Mouse (Mus musculus) thymus, postnatal 10 days (tissue): ENCODE results near the gene Dph5.

Experiments
- DNase-seq, 2 experiments: peaks; one replicate each; pipeline ENCODE4 v3.0.0; 2021; ENCODE audit warnings: low spot score in 2 of 2

Gene Dph5

GRCm38 (mm10) chr3:115951221-115951620 lies 63.6 kb downstream of the Dph5 start:
- DNase-seq = no peak

- DNase-seq = no peak
Measured at GRCm38 (mm10) chr3:115952356-115952755, 64.7 kb downstream of the Dph5 start.

- no peak for DNase-seq
Measured at GRCm38 (mm10) chr3:115953088-115953487, 65.5 kb downstream of the Dph5 start.

- no peak for DNase-seq
Measured at GRCm38 (mm10) chr3:115957223-115957622, 69.6 kb downstream of the Dph5 start.

- DNase-seq = no peak
Measured at GRCm38 (mm10) chr3:115961311-115962027, 73.8 kb downstream of the Dph5 start.

GRCm38 (mm10) chr3:115962028-115962415 lies 74.4 kb downstream of the Dph5 start:
- no peak for DNase-seq

- no peak for DNase-seq
Measured at GRCm38 (mm10) chr3:115963597-115963996, 76.0 kb downstream of the Dph5 start.

- DNase-seq = no peak
Measured at GRCm38 (mm10) chr3:115964071-115964470, 76.4 kb downstream of the Dph5 start.

GRCm38 (mm10) chr3:115968745-115969530 lies 81.3 kb downstream of the Dph5 start:
- DNase-seq = no peak

- DNase-seq = no peak
Measured at GRCm38 (mm10) chr3:115971045-115971785, 83.6 kb downstream of the Dph5 start.

GRCm38 (mm10) chr3:115971891-115972646 lies 84.4 kb downstream of the Dph5 start:
- peak in 1 of 2 experiments; percentile 15 for DNase-seq

- DNase-seq = no peak
Measured at GRCm38 (mm10) chr3:115974228-115974627, 86.6 kb downstream of the Dph5 start.

GRCm38 (mm10) chr3:115974995-115975394 lies 87.4 kb downstream of the Dph5 start:
- no peak for DNase-seq

GRCm38 (mm10) chr3:115979000-115979399 lies 91.4 kb downstream of the Dph5 start:
- DNase-seq = peak in 1 of 2 experiments; percentile 36

GRCm38 (mm10) chr3:115983217-115983616 lies 95.6 kb downstream of the Dph5 start:
- no peak for DNase-seq
